Mouse (Mus musculus): Measurements from ENCODE around the gene Dennd1a.

The Dennd1a gene

GRCm38 (mm10) chr2:38161484-38161883 lies 125.7 kb downstream of the Dennd1a start:
- no peak for DNase-seq

- no peak for DNase-seq
These were observed 127.5 kb downstream of the Dennd1a start for GRCm38 (mm10) chr2:38159736-38160135.

- DNase-seq, result no peak
These were observed 130.2 kb downstream of the Dennd1a start for GRCm38 (mm10) chr2:38157002-38157401.

- DNase-seq, result no peak
These were observed 131.2 kb downstream of the Dennd1a start for GRCm38 (mm10) chr2:38156001-38156400.

- DNase-seq, result no peak
These were observed 142.4 kb downstream of the Dennd1a start for GRCm38 (mm10) chr2:38144831-38145230.

- DNase-seq, result no peak
These were observed 143.0 kb downstream of the Dennd1a start for GRCm38 (mm10) chr2:38144067-38144779.

GRCm38 (mm10) chr2:38142905-38143304 lies 144.3 kb downstream of the Dennd1a start:
- DNase-seq, result no peak

GRCm38 (mm10) chr2:38142210-38142609 lies 145.0 kb downstream of the Dennd1a start:
- no peak for DNase-seq

GRCm38 (mm10) chr2:38139536-38139935 lies 147.7 kb downstream of the Dennd1a start:
- DNase-seq, result no peak

GRCm38 (mm10) chr2:38137086-38137485 lies 150.1 kb downstream of the Dennd1a start:
- peak; percentile 88 for DNase-seq

- DNase-seq, result no peak
These were observed 151.8 kb downstream of the Dennd1a start for GRCm38 (mm10) chr2:38135427-38135826.

GRCm38 (mm10) chr2:38133036-38133825 lies 154.0 kb downstream of the Dennd1a start:
- DNase-seq, result peak; percentile 18

- no peak for DNase-seq
These were observed 154.9 kb downstream of the Dennd1a start for GRCm38 (mm10) chr2:38132233-38132822.

GRCm38 (mm10) chr2:38131538-38131937 lies 155.7 kb downstream of the Dennd1a start:
- DNase-seq, result no peak

- DNase-seq, result no peak
These were observed 157.0 kb downstream of the Dennd1a start for GRCm38 (mm10) chr2:38129961-38130802.

GRCm38 (mm10) chr2:38126383-38126732 lies 160.8 kb downstream of the Dennd1a start:
- DNase-seq, result no peak

- DNase-seq, result no peak
These were observed 161.4 kb downstream of the Dennd1a start for GRCm38 (mm10) chr2:38125671-38126382.

GRCm38 (mm10) chr2:38124727-38125126 lies 162.5 kb downstream of the Dennd1a start:
- no peak for DNase-seq

GRCm38 (mm10) chr2:38115000-38115399 lies 172.2 kb downstream of the Dennd1a start:
- no peak for DNase-seq

- DNase-seq, result no peak
These were observed 175.4 kb downstream of the Dennd1a start for GRCm38 (mm10) chr2:38111655-38112351.

GRCm38 (mm10) chr2:38108586-38108985 lies 178.6 kb downstream of the Dennd1a start:
- DNase-seq, result no peak

GRCm38 (mm10) chr2:38102674-38103073 lies 184.5 kb downstream of the Dennd1a start:
- no peak for DNase-seq
